8 mouse cellular contexts compared by ENCODE assay signal in genomic region chr16:91932082-91932690, GRCm38 (mm10).
DNase-seq lines count a peak whose midpoint lies in the region; ATAC-seq and TF ChIP-seq lines count a peak whose summit lies in the region.

No protein-coding gene starts in this region.

- H3K4me3 ChIP-seq in lung, embryonic 14.5 days (ENCODE audit: low read depth, low read length): peak overlapping the region; percentile 99
- peak overlapping the region; percentile 93 for H3K4me3 ChIP-seq in forebrain, embryonic 11.5 days (ENCODE audit: low read depth, low read length)
- H3K4me3 ChIP-seq in limb, embryonic 11.5 days (ENCODE audit: low read depth, low read length): peak overlapping the region; percentile 99; the same call in 1 of the 2 replicates
- peak overlapping the region; percentile 99 for H3K4me3 ChIP-seq in neural tube, embryonic 14.5 days (ENCODE audit: low read depth, low read length)

- no peaks in the 10 kb centered on the region for H3K9me3 ChIP-seq in lung, embryonic 14.5 days (ENCODE audit: low read depth, low read length)
- H3K9me3 ChIP-seq in forebrain, embryonic 11.5 days (ENCODE audit: control insufficient read depth, low read length): no peaks in the 10 kb centered on the region
- no peaks in the 10 kb centered on the region for H3K9me3 ChIP-seq in limb, embryonic 11.5 days (ENCODE audit: control insufficient read depth, low read length)
- no peaks in the 10 kb centered on the region for H3K9me3 ChIP-seq in neural tube, embryonic 14.5 days (ENCODE audit: control insufficient read depth, low read length)

- H3K4me2 ChIP-seq in lung, embryonic 14.5 days: peak overlapping the region; percentile 56
- peak overlapping the region; percentile 39 for H3K4me2 ChIP-seq in forebrain, embryonic 11.5 days (ENCODE audit: low read depth, low read length, severe bottlenecking)
- peak overlapping the region; percentile 70; the same call in 1 of the 2 replicates for H3K4me2 ChIP-seq in limb, embryonic 11.5 days (ENCODE audit: low read depth, severe bottlenecking)
- peak overlapping the region; percentile 75 for H3K4me2 ChIP-seq in neural tube, embryonic 14.5 days (ENCODE audit: low read depth, low read length)

- no peak for DNase-seq in lung, embryonic 14.5 days
- DNase-seq in lung, postnatal 10 days: no peak
- peak; percentile 33 for DNase-seq in forebrain, embryonic 11.5 days (ENCODE audit: low spot score)
- no peak for DNase-seq in limb, embryonic 11.5 days (ENCODE audit: low spot score)
- DNase-seq in right cerebral cortex, postnatal 4 days: no peak
- DNase-seq in kidney, postnatal 4 days: no peak

- peaks cover 30% of the 10 kb centered on the region for H3K36me3 ChIP-seq in lung, embryonic 14.5 days (ENCODE audit: insufficient read depth)
- peaks cover 9% of the 10 kb centered on the region for H3K36me3 ChIP-seq in forebrain, embryonic 11.5 days (ENCODE audit: control insufficient read depth, insufficient read depth, low read length)
- H3K36me3 ChIP-seq in limb, embryonic 11.5 days (ENCODE audit: control insufficient read depth, insufficient read depth, low read length): peaks cover 12% of the 10 kb centered on the region
- H3K36me3 ChIP-seq in neural tube, embryonic 14.5 days (ENCODE audit: control insufficient read depth, insufficient read depth, low read length): peaks cover 20% of the 10 kb centered on the region

- no peak overlapping the region; the same call in 1 of the 2 replicates for H3K9ac ChIP-seq in lung, embryonic 14.5 days
- no peak overlapping the region; the same call in 1 of the 2 replicates for H3K9ac ChIP-seq in forebrain, embryonic 11.5 days (ENCODE audit: low read length)
- H3K9ac ChIP-seq in limb, embryonic 11.5 days (ENCODE audit: low read length): no peak overlapping the region
- no peak overlapping the region for H3K9ac ChIP-seq in neural tube, embryonic 14.5 days (replicated peaks; ENCODE audit: low read depth, low read length)

- no peak for TF ChIP-seq CTCF in lung, embryonic 14.5 days (IDR thresholded peaks at IDR 0.05; ENCODE audit: low read depth)

- no peaks in the 10 kb centered on the region for H3K27me3 ChIP-seq in lung, embryonic 14.5 days (ENCODE audit: insufficient read depth, low read length)
- H3K27me3 ChIP-seq in forebrain, embryonic 11.5 days (ENCODE audit: control insufficient read depth, insufficient read depth, low read length): no peaks in the 10 kb centered on the region; the same call in 1 of the 2 replicates
- H3K27me3 ChIP-seq in limb, embryonic 11.5 days (ENCODE audit: control insufficient read depth, insufficient read depth, low read length): no peaks in the 10 kb centered on the region
- no peaks in the 10 kb centered on the region for H3K27me3 ChIP-seq in neural tube, embryonic 14.5 days (ENCODE audit: control insufficient read depth, insufficient read depth, low read length)

- H3K27ac ChIP-seq in lung, embryonic 14.5 days (ENCODE audit: low read depth): no peak overlapping the region
- H3K27ac ChIP-seq in forebrain, embryonic 11.5 days (ENCODE audit: low read depth, low read length): no peak overlapping the region
- H3K27ac ChIP-seq in limb, embryonic 11.5 days (replicated peaks; ENCODE audit: low read depth, low read length): no peak overlapping the region
- no peak overlapping the region for H3K27ac ChIP-seq in neural tube, embryonic 14.5 days (ENCODE audit: low read depth, low read length)

- 52% methylated on average over 8 of the region's 8 CpGs for WGBS in lung, embryonic 14.5 days
- WGBS in forebrain, embryonic 11.5 days: 62% methylated on average over 8 of the region's 8 CpGs
- 58% methylated on average over 8 of the region's 8 CpGs for WGBS in limb, embryonic 11.5 days
- 51% methylated on average over 8 of the region's 8 CpGs for WGBS in neural tube, embryonic 14.5 days

- ATAC-seq in lung, embryonic 14.5 days (ENCODE audit: insufficient read depth): no peak
- no peak for ATAC-seq in forebrain, embryonic 11.5 days (replicated peaks; ENCODE audit: low FRiP score)
- ATAC-seq in limb, embryonic 11.5 days (ENCODE audit: insufficient number of reproducible peaks, low FRiP score, low TSS enrichment, low read depth): no peak
- ATAC-seq in neural tube, embryonic 14.5 days (ENCODE audit: low read depth): no peak
- no peak for ATAC-seq in megakaryocyte progenitor cell, adult 5-6 weeks (replicated peaks; ENCODE audit: poor library complexity)

- H3K4me1 ChIP-seq in lung, embryonic 14.5 days (ENCODE audit: insufficient read depth): no peaks in the 10 kb centered on the region
- no peaks in the 10 kb centered on the region for H3K4me1 ChIP-seq in forebrain, embryonic 11.5 days (replicated peaks; ENCODE audit: control insufficient read depth, insufficient read depth, low read length)
- H3K4me1 ChIP-seq in limb, embryonic 11.5 days (ENCODE audit: control insufficient read depth, insufficient read depth, low read length): no peaks in the 10 kb centered on the region
- peaks cover 10% of the 10 kb centered on the region; the same call in 1 of the 2 replicates for H3K4me1 ChIP-seq in neural tube, embryonic 14.5 days (ENCODE audit: control insufficient read depth, insufficient read depth, low read length)
